Mouse (Mus musculus) ovary, postnatal 10 days (tissue): ENCODE measurements around the gene Gm438.
"Not testable (repeated sequence)": the region's sequence is repeated elsewhere in the genome, so short reads cannot be mapped to it uniquely, and the experiment has no call there.

Experiments
- DNase-seq: peaks from one replicate; pipeline ENCODE4 v3.0.0; 2022; ENCODE audit warnings: low spot score

Gm438 gene

GRCm38 (mm10) chr4:144786483-144786882 lies at the start of gene Gm438:
Gm438 (minus strand) TSS chr4:144786583.
- DNase-seq, result no peak

GRCm38 (mm10) chr4:144824706-144825105 lies 38.3 kb upstream of the Gm438 start:
- DNase-seq, result no peak

- no peak for DNase-seq
Measured at GRCm38 (mm10) chr4:144823996-144824395, 37.6 kb upstream of the Gm438 start.

- not testable (repeated sequence) for DNase-seq
Measured at GRCm38 (mm10) chr4:144807135-144807534, 20.8 kb upstream of the Gm438 start.

- no peak for DNase-seq
Measured at GRCm38 (mm10) chr4:144803633-144804032, 17.2 kb upstream of the Gm438 start.

- DNase-seq, result no peak
Measured at GRCm38 (mm10) chr4:144790141-144790540, 3.8 kb upstream of the Gm438 start.

- DNase-seq, result no peak
Measured at GRCm38 (mm10) chr4:144782476-144783197, 3.7 kb downstream of the Gm438 start.

GRCm38 (mm10) chr4:144765722-144766121 lies 20.7 kb downstream of the Gm438 start:
- DNase-seq, result no peak

GRCm38 (mm10) chr4:144749139-144749538 lies 37.2 kb downstream of the Gm438 start:
- DNase-seq, result no peak
